Mouse (Mus musculus): ENCODE results near the gene Tnfaip8l2. TPM values are rescaled to one million over a fixed set of nuclear protein-coding genes. Genes with fewer than 3 reads are reported as not detected.
"Not testable (repeated sequence)": the region's sequence is repeated elsewhere in the genome, so short reads cannot be mapped to it uniquely, and the experiment has no call there.

The Tnfaip8l2 gene
- total RNA-seq, 1 experiment from 2014 or later, result 1.7 TPM

DNA sequence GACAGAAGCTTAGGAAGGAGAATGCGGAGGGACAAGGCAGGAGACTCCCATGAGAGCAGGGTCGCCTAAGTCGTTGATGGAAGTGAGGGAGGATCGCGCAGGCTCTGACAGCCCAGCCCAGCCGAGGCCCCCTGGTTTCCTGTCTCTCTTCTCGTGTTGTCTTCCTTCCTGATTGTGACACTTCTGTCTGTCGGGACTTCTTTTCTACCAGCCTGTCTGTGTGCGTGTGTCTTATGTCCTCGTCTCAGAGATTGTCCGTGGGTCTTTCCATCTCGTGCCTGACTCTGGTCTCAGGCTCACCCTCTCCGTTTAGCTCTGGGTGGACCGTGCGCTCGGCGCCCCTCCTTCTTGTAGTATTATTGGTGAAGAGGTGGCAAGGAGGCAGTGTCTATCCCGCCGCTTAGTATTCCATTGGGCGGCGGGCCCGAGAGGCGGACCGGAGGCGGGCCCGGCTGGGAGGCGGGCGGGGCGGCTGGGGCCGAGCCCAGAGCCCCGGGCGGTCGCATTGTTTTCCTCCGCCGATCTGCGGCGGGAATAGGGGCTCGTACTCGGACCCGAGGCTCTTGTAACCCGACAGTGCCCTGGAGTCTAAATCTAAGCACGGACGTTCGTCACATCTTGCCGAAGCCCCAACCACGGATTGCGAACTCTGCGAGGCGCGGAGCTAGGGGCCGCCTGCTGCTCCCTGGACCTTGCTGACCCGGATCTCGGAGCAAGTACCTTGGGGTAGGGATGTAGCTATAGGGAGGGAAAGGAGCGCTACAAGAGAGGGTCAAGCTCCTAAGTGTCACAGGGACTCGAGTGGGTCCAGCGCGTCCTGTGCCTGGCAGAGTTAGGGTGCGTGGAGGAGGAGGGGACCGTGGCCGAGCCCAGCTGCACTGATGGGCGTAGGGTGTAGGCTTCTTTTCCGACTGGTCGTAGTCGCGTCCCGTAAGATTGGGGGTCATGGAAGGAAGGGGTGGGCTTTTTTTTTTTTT is 18.1 kb upstream of the Tnfaip8l2 start, which contains the start of gene Sema6c:
TSS of gene Sema6c (plus strand) at position 471 of the 977 bp plus-strand sequence.
- peak; percentile 94 for DNase-seq

DNA sequence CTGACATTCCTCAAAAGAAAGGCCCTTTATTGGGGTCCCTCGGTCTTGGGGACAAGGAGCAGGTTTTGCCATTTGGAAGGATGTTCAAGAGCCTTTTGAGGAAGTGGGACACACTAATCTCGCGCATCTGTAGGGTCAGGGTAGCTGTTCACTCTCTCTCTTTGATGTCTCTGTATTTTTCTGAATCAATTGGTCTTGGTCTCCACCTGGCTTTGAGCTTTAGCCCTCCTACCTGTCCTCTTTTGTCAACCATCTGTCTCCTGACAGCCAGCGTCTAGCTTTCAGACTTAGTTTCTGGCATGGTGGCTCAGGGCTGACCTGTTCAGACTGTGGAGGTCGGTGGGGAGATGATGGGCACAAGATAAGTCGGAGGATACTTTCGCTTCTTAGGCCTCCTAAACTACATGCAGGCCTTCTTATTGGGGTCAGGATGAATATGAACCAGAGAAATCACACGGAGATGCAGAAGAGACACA is 17.4 kb upstream of the Tnfaip8l2 start:
- DNase-seq, result no peak

DNA sequence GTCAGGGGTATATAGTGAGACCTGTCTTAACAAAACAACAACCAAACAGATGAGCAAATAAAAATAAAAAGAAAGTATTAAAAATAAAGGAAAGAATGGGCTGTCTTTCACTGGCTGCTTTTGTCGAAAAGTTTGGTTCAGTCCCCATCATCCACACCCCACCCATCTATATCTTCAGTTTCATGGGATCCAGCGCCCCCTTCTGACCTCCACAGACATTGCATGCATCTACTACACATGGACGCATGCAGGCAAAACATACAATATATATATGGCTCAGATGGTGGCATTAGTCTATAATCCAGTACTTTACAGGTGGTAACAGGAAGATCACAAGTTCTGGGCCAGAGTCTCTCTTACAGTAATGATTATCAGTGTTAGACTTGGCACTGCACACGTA is 11.7 kb upstream of the Tnfaip8l2 start:
- DNase-seq, result peak; percentile 68

DNA sequence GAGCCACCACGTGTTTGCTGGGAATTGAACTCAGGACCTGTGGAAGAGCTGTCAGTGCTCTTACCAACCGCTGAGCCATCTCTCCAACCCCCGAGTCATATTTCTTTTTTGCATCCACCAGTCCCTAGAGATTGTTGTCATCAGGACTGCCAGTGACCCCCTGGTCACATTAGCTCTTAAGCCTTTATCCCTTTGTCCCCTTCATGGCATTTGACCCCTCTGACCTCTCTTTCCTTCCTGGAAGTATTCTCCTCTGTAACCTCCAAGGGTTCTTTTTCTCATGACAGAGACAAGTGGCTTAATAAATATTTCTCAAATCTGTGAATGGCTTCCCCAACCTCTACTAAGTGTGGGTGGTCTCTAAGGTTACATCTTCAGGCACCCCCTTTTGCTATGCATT is 5.8 kb upstream of the Tnfaip8l2 start:
- DNase-seq, result no peak

DNA sequence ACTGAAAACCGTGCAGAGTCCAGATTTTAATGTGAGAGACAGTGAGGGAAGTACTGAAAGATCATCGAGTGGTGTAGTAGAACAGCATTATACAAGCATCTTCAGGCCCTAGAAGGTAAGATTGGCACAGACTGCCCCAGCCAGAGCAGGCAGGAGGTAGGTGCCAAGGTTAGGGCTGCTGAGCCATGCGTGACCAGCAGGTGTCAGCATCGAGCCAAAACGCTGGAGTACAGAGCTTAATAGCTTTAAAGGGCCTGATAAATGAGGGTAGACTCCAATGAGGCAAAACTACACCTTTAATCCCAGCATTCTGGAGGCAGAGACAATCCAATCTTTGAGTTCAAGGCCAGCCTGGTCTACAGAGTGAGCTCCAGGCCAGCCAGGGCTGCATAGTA is 454 bp upstream of the Tnfaip8l2 start:
- DNase-seq, result peak; percentile 92

DNA sequence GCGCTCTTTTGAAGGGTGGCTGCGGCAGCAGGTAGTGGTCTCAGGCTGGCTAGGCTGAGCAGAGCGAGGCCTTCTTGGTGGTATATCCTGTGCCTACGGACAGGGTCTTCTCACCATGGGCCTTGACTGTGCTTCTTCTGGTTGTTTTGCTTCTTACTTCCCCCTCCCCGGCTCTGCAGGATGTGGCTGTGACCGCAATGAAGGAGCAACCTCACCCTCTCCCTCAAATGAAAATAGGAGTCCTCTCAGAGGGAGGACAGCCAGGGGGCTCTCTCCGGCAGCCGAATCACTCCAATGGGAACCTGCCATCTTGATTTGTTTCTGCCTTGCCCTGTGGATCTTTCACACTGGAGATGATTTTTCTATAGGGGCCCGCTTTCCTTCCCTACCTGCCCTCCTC is 686 bp downstream of the Tnfaip8l2 start:
- no peak for DNase-seq

DNA sequence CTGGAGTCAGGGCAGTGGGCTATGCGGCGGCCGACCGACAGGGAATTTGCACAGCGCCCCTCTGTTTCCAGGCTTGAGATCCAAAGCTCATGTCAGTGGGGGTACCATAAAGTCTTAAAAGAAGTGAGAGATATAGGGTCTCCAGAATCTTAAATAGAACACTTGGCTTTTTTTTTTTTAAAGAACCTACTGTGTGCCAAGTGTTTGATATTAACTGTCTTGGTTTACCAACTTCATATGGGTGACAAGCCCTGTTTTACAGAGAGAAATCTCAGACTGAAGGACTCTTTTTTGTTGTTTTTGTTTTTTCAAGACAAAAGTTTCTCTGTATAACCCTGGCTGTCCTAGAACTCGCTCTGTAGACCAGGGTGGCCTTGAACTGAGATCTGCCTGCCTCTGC is 1.4 kb downstream of the Tnfaip8l2 start:
- no peak for DNase-seq

DNA sequence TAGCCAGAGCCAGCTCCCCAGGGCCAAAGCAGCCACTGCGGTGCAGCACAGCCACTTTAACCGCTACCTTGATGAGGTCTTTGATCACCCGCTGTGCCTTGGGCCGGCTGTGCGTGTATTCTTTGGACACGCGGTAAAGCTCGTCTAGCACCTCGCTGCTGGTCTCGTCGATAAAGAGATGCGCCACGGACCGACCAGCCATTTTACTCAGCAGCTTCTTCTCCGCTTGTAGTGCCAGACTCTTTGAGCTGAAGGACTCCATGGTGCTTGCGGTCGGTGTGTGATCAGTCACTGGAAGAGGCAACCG is 1.9 kb downstream of the Tnfaip8l2 start:
- no peak for DNase-seq

DNA sequence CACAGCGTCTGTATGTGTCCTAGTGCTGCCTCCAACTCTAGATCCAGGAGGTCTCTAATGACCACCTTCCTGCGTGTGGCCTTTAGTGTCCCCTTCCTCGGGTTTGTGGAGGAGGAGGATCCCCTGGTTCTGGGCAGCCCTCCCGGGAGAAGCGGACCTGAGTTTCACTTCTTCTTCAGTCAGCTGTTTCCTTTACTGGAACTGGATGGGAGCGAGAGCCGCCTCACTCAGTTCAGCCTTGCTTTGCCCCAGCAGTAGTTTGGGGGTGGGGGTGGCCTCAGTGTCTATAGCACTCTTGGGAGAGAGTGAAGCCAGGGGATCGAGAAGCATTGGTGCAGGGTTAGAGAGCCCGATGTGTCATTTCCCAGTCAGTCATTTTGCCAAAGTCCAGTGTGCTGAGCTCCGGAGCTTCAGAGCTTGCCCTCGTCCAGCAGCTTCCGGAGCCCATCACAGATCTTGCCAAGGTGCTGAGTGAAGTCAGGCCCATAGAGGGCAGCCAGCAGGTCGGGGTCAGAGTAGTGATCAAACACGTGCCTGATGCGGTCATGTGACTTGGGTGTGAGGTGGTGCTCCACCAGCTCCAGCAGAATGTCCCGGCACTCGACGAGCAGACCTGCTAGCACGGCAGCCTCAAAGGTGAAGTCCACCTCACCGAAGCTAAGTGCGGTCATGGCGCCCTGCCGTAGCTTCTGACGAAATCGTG is 2.4 kb downstream of the Tnfaip8l2 start:
- DNase-seq, result peak; percentile 26

DNA sequence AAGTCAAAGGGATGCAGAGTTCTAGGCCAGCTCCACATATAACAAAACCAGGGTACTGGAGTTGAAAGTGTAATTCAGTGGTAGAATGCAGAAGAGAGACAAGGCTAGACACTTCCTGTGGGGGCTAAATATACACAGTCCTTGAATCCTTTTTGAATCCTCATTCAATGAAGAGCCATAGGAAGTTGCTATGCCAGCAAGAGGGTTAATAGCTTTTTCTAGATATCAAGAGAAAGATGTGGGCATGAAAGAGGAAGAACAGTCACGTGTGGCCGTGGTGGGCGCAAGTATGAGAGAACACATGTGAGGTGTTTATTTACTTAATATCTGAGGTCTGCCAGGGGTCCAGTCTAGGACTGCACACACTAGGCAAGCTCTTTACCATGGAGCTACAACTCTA is 5.8 kb downstream of the Tnfaip8l2 start:
- no peak for DNase-seq

DNA sequence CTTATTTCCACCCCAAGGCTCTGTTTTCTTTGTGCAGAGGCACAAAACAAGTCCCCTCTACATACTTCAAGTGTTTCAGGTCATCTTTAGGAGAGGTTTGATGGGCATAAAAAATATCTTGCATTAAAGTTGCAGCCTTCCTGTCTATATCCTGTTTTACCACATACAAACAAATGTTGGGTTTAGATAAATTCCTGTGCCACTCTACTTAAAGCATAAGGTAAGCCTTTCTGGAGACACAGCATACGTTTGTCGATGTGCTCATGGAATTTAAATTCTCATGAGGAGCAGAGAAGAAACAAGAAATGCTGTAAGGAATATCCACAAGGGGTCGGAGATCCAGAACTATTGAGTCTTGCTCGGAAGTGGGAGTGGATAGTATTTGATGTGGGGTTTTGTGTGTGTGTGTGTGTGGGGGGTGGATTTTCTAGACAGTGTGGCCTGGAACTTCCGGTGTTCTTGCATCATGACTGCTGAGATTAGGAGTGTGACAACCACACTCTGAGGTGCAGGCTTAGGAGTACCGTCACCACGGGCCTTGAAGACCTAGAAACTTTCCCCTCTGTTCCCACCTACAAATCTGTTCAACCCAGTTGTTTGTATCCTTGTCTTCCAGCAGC is 6.6 kb downstream of the Tnfaip8l2 start:
- DNase-seq, result no peak

DNA sequence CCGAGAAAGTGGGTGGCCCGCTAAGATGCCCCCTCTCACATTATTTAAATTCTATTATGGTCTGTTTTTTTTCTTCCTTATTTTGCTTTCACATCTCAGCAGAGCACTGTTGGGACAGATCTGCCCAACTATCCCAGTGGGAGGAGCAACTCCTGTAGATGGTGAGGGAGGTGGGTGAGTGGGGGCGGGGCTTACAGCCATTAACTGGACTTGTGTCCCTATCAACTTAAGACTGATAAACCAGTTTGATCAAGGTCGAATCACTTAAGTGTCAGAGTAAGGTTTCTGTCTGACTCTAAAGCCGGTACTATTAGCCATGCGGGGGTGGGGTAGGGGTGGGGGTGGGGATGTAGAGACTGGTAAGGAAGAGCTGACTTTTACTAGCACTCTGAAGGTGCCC is 7.1 kb downstream of the Tnfaip8l2 start:
- peak; percentile 75 for DNase-seq

DNA sequence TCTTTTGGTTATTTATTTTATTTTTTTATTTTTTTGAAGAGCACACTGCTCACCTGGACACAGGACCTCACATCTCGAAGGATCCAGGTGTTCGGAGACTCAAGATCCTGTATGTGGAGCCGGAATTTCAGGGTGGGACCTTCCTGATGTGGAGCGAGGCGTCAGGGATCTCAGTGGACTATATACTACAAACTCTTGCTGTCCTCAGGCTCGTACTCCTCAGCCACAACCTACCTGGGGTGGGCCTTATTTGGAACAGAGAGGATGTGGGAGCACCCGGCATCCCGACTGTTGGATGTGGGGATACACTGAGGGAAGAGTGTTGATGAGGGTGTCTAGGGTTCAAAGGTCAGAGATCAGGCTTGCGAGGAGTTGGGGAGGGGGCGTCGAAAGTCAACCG is 8.0 kb downstream of the Tnfaip8l2 start:
- DNase-seq, result not testable (repeated sequence)

DNA sequence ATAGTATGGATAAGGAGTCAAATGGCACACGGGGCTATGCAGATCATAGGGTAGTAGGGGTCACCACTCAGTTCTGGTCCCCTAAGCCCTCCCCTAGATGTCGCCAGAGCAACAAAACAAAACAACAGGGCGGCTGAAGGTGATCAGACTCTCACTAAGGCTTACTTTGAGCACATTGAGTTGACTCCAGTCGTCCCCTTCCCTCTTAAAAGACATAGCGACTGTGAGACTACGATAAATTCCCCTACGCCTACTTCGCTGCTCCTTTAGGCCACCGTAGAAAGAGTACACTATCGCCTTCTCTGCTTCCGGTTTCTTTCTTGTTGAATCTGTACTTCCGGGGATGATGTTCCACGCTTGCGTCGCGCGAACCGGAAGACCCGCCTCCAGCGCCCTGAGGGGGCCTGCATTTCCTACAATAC is 8.5 kb downstream of the Tnfaip8l2 start, which contains the start of the genes Scnm1 and Lysmd1:
TSS of gene Scnm1 (minus strand) at position 332 of the 422 bp plus-strand sequence.
TSS of gene Lysmd1 (plus strand) at position 409 of the 422 bp plus-strand sequence.
- peak; percentile 93 for DNase-seq

DNA sequence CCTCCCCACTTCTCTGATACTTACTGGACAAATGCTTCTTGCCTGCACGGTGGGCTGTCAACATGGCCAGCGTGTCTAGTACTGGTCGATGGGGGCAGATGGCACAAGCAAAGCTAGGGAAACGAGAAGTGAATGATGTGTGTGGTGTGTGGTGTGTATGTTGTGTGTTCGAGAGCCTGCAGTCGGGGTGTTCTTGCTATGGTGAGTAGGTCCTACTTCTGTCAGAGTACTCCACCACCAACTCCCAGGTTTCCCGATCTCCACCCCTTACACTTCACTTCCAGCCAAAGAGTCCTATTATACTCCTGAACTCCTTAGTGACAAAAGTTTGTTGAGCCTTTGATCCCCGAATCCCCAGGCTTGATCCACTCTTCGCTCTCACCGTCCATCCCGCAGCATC is 9.0 kb downstream of the Tnfaip8l2 start:
- DNase-seq, result no peak

DNA sequence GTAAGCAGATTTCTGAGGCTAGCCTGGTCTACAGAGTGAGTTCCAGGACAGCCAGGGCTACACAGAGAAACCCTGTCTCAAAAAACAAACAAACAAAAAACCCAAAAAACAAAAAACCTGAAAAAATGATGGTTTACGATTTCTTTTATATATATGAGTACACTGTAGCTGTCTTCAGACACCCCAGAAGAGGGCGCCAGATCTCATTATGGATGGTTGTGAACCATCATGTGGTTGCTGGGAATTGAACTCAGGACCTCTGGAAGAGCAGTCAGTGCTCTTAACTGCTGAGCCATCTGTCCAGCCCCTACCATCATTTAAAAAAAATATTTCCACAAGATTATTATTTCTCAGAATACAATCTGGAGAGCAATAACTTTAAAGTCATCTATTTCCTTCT is 9.8 kb downstream of the Tnfaip8l2 start:
- not testable (repeated sequence) for DNase-seq

DNA sequence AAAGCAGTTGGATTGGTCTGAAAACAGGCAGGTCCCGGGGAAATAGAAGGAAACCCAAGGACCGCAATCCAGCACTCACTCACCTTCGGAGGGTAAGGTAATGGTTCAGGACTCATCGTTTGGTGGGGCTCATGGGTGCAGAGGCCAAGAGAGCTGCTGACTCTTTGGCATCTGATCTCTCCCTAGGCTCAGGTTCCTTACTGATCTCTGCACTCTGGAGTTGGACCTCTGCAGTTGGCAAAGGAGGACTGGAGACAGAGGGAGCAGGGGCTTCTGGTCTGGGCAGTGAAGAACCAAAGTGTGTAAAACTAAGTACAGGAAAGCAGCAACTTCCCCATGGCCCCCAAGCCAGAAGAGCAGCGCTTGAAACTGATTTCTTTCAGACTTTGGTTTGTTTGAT is 12.1 kb downstream of the Tnfaip8l2 start:
- no peak for DNase-seq

DNA sequence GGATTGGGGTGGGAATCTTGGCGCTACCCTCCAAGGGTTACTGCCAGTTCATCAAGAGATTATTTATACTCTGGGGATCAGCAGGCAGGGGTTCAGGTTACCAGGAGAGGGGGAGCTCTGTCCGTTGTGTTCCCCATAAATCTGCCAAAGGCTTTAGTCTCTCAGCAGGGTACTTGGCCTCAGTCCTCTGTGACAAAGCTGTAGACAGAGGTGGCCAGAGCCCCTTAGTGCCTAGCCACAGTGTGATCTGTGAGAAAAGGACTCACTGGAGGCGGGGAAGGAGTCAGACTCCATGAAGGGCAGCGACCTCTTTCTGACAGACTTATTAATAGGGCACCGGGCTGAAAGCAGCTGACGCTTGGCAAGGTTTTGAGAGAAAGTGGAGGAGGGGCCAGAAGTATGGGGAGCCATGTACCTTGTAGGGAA is 12.9 kb downstream of the Tnfaip8l2 start:
- no peak for DNase-seq

DNA sequence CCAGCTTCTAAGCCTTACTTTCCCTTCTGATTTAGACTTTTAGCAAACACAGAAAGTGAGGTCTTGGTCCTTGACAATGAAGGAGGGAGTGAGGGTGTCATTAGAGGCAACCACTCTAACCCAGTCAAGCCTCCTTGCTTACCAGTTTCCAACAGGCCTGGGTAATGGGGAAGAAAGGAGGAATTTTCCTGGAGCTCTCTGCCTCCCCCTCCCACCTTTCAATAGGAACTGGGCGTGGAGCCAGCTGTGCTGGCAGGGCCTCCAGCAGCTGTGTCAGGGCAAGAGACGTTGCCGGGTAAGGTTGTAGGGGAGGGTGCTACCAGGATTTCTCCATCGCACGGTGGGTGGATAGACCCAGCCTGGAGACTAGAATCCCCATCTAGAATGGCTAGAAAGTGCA is 17.2 kb downstream of the Tnfaip8l2 start:
- peak; percentile 80 for DNase-seq

DNA sequence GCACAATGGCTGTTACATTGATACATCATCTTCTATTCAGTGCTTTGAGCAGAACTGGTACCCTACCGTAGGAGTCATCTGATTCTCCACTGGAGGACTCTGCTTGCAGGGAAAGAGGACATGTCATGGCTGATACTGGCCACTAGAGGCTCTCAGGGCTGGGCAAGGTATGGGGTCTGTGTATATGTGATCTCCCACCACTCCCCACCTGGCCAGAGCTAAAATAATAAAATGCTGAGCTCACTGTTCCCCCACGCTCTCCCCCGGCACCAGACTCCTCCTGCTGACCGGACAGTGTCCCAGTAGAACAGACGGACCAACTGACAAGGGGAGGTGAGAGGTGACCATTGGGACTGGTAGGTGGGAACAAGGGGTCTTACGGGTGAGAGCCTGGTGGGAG is 17.9 kb downstream of the Tnfaip8l2 start, which contains the start of gene Tmod4:
TSS of gene Tmod4 (plus strand) at position 231 of the 400 bp plus-strand sequence.
- DNase-seq, result no peak

DNA sequence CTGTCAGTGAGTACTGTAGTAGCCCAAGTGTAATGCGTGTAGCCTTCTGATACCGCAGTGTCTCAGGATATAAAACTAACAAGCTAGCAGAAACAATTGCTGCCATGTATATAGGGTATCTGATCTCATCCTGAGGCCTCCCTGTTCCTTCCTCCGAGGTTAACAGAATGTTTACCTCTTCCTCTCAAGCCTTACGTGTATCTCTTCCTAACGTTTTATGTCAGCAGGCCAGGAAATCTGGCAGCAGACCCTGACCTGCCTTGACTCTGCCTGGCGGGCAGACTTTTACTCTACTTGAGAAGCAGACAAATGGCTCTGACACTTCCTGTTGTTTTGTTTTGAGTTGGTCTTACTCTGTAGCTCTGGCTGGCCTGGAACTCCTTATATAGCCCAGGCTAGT is 20.6 kb downstream of the Tnfaip8l2 start:
- no peak for DNase-seq

DNA sequence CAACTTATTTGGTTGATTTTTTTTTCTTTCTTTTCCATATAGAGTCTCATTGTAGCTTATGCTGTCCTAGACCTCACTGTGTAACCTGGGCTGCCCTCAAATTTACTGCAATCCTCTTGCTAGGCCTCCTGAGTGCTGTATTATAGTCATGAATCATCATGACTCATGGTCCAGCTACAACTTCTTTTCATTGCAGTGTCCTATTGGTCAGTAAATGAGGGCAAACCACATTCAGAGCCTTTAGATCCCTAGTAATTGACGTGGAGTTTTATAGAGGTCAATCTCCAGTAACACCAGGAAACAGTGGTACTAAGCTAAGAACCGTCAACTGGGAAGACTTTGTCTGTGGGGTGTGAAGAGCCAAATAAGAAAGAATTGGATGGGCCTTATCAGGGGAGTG is 24.4 kb downstream of the Tnfaip8l2 start:
- DNase-seq, result no peak

DNA sequence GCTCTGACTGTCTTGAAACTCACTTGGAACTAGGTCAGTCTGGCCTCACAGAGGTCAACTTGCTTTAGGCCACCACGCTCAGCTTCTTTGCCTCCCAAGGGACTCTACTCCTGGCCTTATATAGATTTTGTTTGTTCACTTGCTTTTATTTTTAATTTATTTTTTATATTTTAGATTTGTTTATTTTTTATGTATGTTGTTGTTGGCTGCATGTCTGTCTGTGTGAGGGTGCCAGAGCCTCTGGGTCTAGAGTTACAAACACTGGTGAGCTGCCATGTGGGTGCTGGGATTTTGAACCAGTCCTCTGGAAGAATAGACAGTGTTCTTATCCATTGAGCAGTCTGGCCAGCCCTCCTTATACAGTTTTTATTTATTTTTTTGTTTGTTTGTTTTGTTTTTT is 29.4 kb downstream of the Tnfaip8l2 start:
- DNase-seq, result no peak
